Mouse (Mus musculus) stomach, postnatal 0 days (tissue): ENCODE data around the gene Phc1.

Experiments
- CTCF ChIP-seq: IDR thresholded peaks from 2 replicates; pipeline ENCODE4 v1.5.1; 2016; ENCODE audit warnings: antibody characterized with exemption, low read depth, mild to moderate bottlenecking, moderate library complexity
- EP300 ChIP-seq: optimal IDR thresholded peaks from 2 replicates; pipeline ENCODE3; 2016; ENCODE audit warnings: antibody characterized with exemption

- no peak for TF ChIP-seq CTCF
- TF ChIP-seq EP300, result no peak
Observed at GRCm38 (mm10) chr6:122293796-122294195, 46.6 kb downstream of the Phc1 start.
